Mouse (Mus musculus): ENCODE measurements around the gene Gna15. TPM values are rescaled to one million over a fixed set of nuclear protein-coding genes. Genes with fewer than 3 reads are reported as not detected.
A peak's percentile ranks its signal among the peaks of the same experiment; 100 is the strongest.

Gna15 gene
- polyA plus RNA-seq, 1 experiment: 1.5 TPM

DNA sequence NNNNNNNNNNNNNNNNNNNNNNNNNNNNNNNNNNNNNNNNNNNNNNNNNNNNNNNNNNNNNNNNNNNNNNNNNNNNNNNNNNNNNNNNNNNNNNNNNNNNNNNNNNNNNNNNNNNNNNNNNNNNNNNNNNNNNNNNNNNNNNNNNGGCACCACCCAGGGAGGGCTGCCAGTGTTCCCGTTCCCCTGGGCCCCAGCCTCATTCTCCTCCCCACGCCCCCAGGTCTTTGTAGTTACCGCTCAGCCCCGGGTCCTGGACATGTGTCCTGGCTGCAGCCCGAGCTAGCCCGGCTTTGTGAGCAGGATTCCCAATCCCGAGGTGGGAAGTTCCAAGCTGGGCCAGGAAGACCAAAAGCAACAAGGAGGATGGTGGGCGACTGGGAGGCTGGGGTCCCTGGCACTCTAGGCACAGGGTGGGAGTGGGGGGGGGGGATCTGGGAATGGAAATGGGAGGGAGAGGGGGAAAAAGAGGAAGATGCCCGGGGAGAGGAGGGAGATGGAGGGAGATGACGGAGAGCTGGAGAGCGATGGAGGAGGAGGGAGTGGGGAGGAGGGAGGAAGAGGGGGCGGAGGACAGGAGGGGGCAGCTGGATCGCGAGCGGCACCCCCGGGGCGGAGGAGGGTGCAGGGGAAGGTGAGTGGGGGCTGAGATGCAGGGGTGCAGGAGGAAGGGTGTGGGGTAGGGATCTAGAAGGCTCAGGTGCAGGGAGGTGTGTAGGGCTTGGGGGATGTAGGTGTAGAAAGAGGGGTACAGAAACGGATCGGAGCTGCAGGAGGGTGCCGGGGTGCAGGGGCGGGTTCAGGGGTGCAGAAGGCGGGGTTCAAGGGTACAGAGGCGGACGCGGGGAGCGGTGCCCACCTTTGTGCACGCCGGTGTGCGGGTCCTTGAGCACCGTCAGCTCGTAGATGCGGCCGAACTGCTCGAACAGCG, 42.2 kb downstream of the Gna15 start:
- H3K4me3 ChIP-seq (ENCODE audit: low read depth, low read length): peak overlapping the region; percentile 65
- peaks cover 26% of the 10 kb centered on the region for H3K27me3 ChIP-seq (ENCODE audit: control insufficient read depth, insufficient read depth, low read length)
- H3K4me1 ChIP-seq (ENCODE audit: control insufficient read depth, insufficient read depth, insufficient read length, low read length): peaks cover 8% of the 10 kb centered on the region; the same call in 1 of the 2 replicates
- WGBS: 5% methylated on average over 35 of the region's 35 CpGs
- peaks cover 4% of the 10 kb centered on the region; the same call in 1 of the 2 replicates for H3K36me3 ChIP-seq (ENCODE audit: control insufficient read depth, insufficient read depth, low read length)
- TF ChIP-seq POLR2A (IDR thresholded peaks at IDR 0.05; ENCODE audit: low read depth, low read length): no peak
- no peak for TF ChIP-seq CTCF (IDR thresholded peaks at IDR 0.05; ENCODE audit: extremely low read depth, insufficient read length, insufficient replicate concordance, low read depth, low read length)
- no peak overlapping the region for H3K27ac ChIP-seq (ENCODE audit: insufficient read depth, low read depth, low read length)

GRCm38 (mm10) chr10:81474461-81474860, 49.6 kb downstream of the Gna15 start:
- no peaks in the 10 kb centered on the region for H3K36me3 ChIP-seq (ENCODE audit: control insufficient read depth, insufficient read depth, low read length)
- H3K4me3 ChIP-seq (ENCODE audit: low read depth, low read length): no peak overlapping the region
- WGBS: 69% methylated on average over 10 of the region's 10 CpGs
- no peak overlapping the region for H3K27ac ChIP-seq (ENCODE audit: insufficient read depth, low read depth, low read length)
- H3K27me3 ChIP-seq (ENCODE audit: control insufficient read depth, insufficient read depth, low read length): peaks cover 49% of the 10 kb centered on the region
- TF ChIP-seq POLR2A (IDR thresholded peaks at IDR 0.05; ENCODE audit: low read depth, low read length): no peak
- TF ChIP-seq CTCF (IDR thresholded peaks at IDR 0.05; ENCODE audit: extremely low read depth, insufficient read length, insufficient replicate concordance, low read depth, low read length): no peak
- H3K4me1 ChIP-seq (ENCODE audit: control insufficient read depth, insufficient read depth, insufficient read length, low read length): peaks cover 4% of the 10 kb centered on the region

DNA sequence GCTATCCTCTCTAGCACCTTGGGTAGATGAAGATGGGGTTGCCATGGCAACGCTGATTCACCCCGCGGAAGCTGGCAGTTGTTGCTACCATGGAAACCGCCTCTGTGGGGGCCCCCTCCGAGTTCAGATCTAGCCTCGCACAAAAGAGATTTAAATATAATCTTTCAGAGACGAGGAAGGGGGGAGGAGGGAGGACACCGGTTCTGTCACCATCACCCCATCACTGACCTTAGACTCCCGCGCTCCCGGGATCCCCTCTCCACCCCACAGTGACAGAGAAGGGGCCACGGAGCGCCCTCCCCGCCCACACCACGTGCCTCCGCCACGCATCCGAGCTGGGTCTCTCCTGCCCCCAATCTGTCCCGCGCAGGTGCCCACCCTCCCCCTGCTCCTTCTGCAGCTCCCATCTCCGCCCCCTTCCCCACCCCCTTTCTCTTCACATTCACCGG, 51.0 kb downstream of the Gna15 start:
- whole genome bisulfite sequencing: 5% methylated on average over 22 of the region's 22 CpGs
- Histone ChIP-seq H3K36me3 (ENCODE audit: control insufficient read depth, insufficient read depth, low read length) (no peaks in the 10 kb centered on the region), H3K27ac (ENCODE audit: insufficient read depth, low read depth, low read length) (no peak overlapping the region), H3K4me1 (ENCODE audit: control insufficient read depth, insufficient read depth, insufficient read length, low read length) (peaks cover 13% of the 10 kb centered on the region), H3K4me3 (ENCODE audit: low read depth, low read length) (no peak overlapping the region), H3K27me3 (ENCODE audit: control insufficient read depth, insufficient read depth, low read length) (peaks cover 49% of the 10 kb centered on the region)
- TF ChIP-seq POLR2A (IDR thresholded peaks at IDR 0.05; ENCODE audit: low read depth, low read length) (no peak), CTCF (IDR thresholded peaks at IDR 0.05; ENCODE audit: extremely low read depth, insufficient read length, insufficient replicate concordance, low read depth, low read length) (no peak)

DNA sequence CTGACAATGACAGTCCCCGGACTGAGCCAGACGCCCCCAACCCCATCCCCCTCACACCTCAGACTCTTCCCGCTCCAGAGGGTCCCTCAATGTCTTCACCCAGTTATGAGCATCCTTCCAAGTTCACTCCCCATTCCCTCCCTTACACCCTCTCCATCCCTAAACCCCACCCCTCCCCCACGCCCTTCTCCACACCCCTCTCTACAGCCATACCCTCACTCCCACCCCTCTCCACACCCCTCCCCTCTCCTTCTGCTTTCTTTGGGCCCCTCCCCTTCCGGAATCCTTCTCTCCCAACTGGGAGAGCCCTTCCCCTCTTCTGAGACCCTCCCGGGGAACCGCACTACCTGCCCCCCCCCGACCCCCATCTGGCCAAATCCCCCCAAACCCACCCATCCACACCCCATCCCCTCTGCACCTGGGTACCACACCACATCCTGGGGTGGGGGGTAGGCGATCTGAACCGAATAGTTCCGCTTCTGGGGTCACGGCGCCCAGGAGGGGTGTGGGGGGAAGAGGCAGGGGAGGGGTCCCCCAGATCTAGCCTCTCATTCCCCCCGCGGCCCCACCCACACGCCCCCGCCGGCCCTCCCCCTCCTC, 51.5 kb downstream of the Gna15 start:
- Histone ChIP-seq H3K36me3 (ENCODE audit: control insufficient read depth, insufficient read depth, low read length) (no peaks in the 10 kb centered on the region), H3K27ac (ENCODE audit: insufficient read depth, low read depth, low read length) (no peak overlapping the region), H3K4me3 (ENCODE audit: low read depth, low read length) (no peak overlapping the region), H3K27me3 (ENCODE audit: control insufficient read depth, insufficient read depth, low read length) (peaks cover 47% of the 10 kb centered on the region), H3K4me1 (ENCODE audit: control insufficient read depth, insufficient read depth, insufficient read length, low read length) (peaks cover 18% of the 10 kb centered on the region)
- WGBS: 11% methylated on average over 18 of the region's 18 CpGs
- TF ChIP-seq POLR2A (IDR thresholded peaks at IDR 0.05; ENCODE audit: low read depth, low read length) (no peak), CTCF (IDR thresholded peaks at IDR 0.05; ENCODE audit: extremely low read depth, insufficient read length, insufficient replicate concordance, low read depth, low read length) (no peak)

DNA sequence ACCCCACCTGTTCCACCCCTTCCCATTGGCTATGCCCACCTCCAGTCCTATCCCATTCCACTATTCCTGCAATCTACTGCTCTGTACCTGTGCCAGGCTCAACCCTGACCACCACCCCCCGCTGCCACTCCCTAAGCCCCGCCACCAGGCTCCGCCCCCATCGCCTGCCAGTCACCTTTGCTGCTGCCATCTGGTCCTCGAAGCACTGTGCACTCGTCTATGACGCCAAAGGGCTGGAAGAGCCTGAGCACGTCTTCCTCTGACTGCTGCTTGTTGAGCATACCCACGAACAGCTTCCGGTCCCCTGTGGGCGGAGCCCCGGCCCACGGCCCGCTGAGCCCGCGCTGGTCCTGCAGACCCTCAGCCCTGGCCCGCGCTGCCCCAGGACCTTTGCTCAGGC, 53.6 kb downstream of the Gna15 start:
- Histone ChIP-seq H3K4me3 (ENCODE audit: low read depth, low read length) (no peak overlapping the region), H3K4me1 (ENCODE audit: control insufficient read depth, insufficient read depth, insufficient read length, low read length) (peaks cover 38% of the 10 kb centered on the region)
- 38% methylated on average over 18 of the region's 18 CpGs for WGBS

DNA sequence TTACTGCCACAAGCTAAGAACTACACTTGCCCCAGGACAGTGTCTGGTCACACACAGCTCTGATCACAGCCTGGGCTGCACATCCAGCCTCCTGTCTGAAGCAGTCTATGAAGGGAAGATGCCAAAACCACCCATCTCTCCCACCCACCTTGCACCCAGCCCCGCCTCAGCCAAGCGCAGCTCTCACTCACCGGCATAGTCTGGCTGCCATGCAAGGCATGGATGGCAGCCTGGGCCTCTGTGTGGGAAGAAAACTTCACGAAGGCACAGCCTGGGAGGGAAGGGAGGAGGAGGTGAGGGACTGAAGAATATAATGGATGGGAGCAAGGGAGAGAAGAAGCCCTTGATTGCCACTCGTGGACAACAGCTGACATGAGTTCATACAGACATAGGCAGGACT, 54.8 kb downstream of the Gna15 start:
- TF ChIP-seq CTCF (IDR thresholded peaks at IDR 0.05; ENCODE audit: extremely low read depth, insufficient read length, insufficient replicate concordance, low read depth, low read length) (no peak), POLR2A (IDR thresholded peaks at IDR 0.05; ENCODE audit: low read depth, low read length) (no peak)
- H3K36me3 ChIP-seq (ENCODE audit: control insufficient read depth, insufficient read depth, low read length): no peaks in the 10 kb centered on the region
- H3K4me1 ChIP-seq (ENCODE audit: control insufficient read depth, insufficient read depth, insufficient read length, low read length): peaks cover 49% of the 10 kb centered on the region
- WGBS: 74% methylated on average over 5 of the region's 5 CpGs
- H3K4me3 ChIP-seq (ENCODE audit: low read depth, low read length): no peak overlapping the region
- H3K27me3 ChIP-seq (ENCODE audit: control insufficient read depth, insufficient read depth, low read length): peaks cover 28% of the 10 kb centered on the region
- H3K27ac ChIP-seq (ENCODE audit: insufficient read depth, low read depth, low read length): no peak overlapping the region

More for the DNA sequence above, 53.6 kb downstream of the Gna15 start:
- no peak overlapping the region for H3K27ac ChIP-seq (ENCODE audit: insufficient read depth, low read depth, low read length)
- H3K27me3 ChIP-seq (ENCODE audit: control insufficient read depth, insufficient read depth, low read length): peaks cover 32% of the 10 kb centered on the region
- no peaks in the 10 kb centered on the region for H3K36me3 ChIP-seq (ENCODE audit: control insufficient read depth, insufficient read depth, low read length)
- TF ChIP-seq POLR2A (IDR thresholded peaks at IDR 0.05; ENCODE audit: low read depth, low read length) (no peak), CTCF (IDR thresholded peaks at IDR 0.05; ENCODE audit: extremely low read depth, insufficient read length, insufficient replicate concordance, low read depth, low read length) (no peak)

GRCm38 (mm10) chr10:81467670-81468235, 56.3 kb downstream of the Gna15 start:
- H3K36me3 ChIP-seq (ENCODE audit: control insufficient read depth, insufficient read depth, low read length): no peaks in the 10 kb centered on the region
- peaks cover 14% of the 10 kb centered on the region for H3K27me3 ChIP-seq (ENCODE audit: control insufficient read depth, insufficient read depth, low read length)
- H3K27ac ChIP-seq (ENCODE audit: insufficient read depth, low read depth, low read length): no peak overlapping the region
- no peak overlapping the region for H3K4me3 ChIP-seq (ENCODE audit: low read depth, low read length)
- peaks cover 54% of the 10 kb centered on the region for H3K4me1 ChIP-seq (ENCODE audit: control insufficient read depth, insufficient read depth, insufficient read length, low read length)
- 85% methylated on average over 16 of the region's 16 CpGs for WGBS
- TF ChIP-seq POLR2A (IDR thresholded peaks at IDR 0.05; ENCODE audit: low read depth, low read length): no peak
- TF ChIP-seq CTCF (IDR thresholded peaks at IDR 0.05; ENCODE audit: extremely low read depth, insufficient read length, insufficient replicate concordance, low read depth, low read length): no peak
